ENCODE assay signal across 12 mouse cellular contexts in genomic region chr17:12037065-12037464, GRCm38 (mm10).
A peak's percentile ranks its signal among the peaks of the same experiment; 100 is the strongest.
DNase-seq lines count a peak whose midpoint lies in the region; ATAC-seq and TF ChIP-seq lines count a peak whose summit lies in the region.
"Had no signal": no experiment of that assay in that cellular context is flagged by ENCODE, and none has a peak within 500 bp of the region (broad histone marks: within the 10 kb centered on the region; RNA-seq: fewer than 3 reads in every experiment).

No protein-coding gene starts in this region.

- TF ChIP-seq POLR2A in MEL (IDR thresholded peaks at IDR 0.05; ENCODE audit: control insufficient read depth in 1 of 2, insufficient read depth in 1 of 2, low read depth in 1 of 2, low read length in 2 of 2, poor library complexity in 1 of 2), result no peak; a peak in 1 of 4 replicates

- H3K4me1 ChIP-seq in heart, embryonic 11.5 days (ENCODE audit: control insufficient read depth, insufficient read depth, low read length), result 0 out of 2 replicates have a peak, but pooled peaks cover 3% of the 10 kb centered on the region
- H3K4me1 ChIP-seq in MEL (ENCODE audit: control insufficient read depth in 1 of 2, insufficient read depth in 2 of 2, low read length in 2 of 2), result peaks cover 0 to 21% of the 10 kb centered on the region in 2 experiments; a peak in 2 of 4 replicates
- H3K4me1 ChIP-seq in liver, postnatal 0 days (ENCODE audit: insufficient read depth), result peaks cover 14% of the 10 kb centered on the region; the same call in 1 of the 2 replicates

- H3K79me2 ChIP-seq in MEL (ENCODE audit: control insufficient read depth, insufficient read depth, low read length, poor library complexity), result no peaks in the 10 kb centered on the region

- 0 out of 2 replicates have a peak, but pooled peaks cover 3% of the 10 kb centered on the region for H3K27me3 ChIP-seq in heart, embryonic 11.5 days (ENCODE audit: control insufficient read depth, insufficient read depth, low read length)
- H3K27me3 ChIP-seq in MEL (ENCODE audit: control insufficient read depth in 1 of 2, insufficient read depth in 2 of 2, low read length in 2 of 2), result no peaks in the 10 kb centered on the region
- peaks cover 3% of the 10 kb centered on the region; the same call in 1 of the 2 replicates for H3K27me3 ChIP-seq in liver, postnatal 0 days (ENCODE audit: insufficient read depth, low read length)

- no peak overlapping the region; the same call in 1 of the 2 replicates for H3K4me2 ChIP-seq in heart, embryonic 11.5 days
- H3K4me2 ChIP-seq in liver, postnatal 0 days (ENCODE audit: low read depth, low read length), result peak overlapping the region; percentile 64

- H3K9me3 ChIP-seq in heart, embryonic 11.5 days (replicated peaks; ENCODE audit: control insufficient read depth, low read length), result no peaks in the 10 kb centered on the region
- no peaks in the 10 kb centered on the region for H3K9me3 ChIP-seq in MEL (replicated peaks; ENCODE audit: insufficient read depth, low read length)
- no peaks in the 10 kb centered on the region for H3K9me3 ChIP-seq in liver, postnatal 0 days (ENCODE audit: low read length)
- H3K9me3 ChIP-seq: midbrain, embryonic 10.5 days had no signal

- no peak overlapping the region for H3K4me3 ChIP-seq in heart, embryonic 11.5 days (ENCODE audit: low read depth, low read length)
- no peak overlapping the region for H3K4me3 ChIP-seq in MEL (ENCODE audit: control insufficient read depth in 1 of 2, insufficient read depth in 1 of 2, low read depth in 2 of 2, low read length in 2 of 2)
- peak overlapping the region; percentile 19; the same call in 1 of the 2 replicates for H3K4me3 ChIP-seq in liver, postnatal 0 days (ENCODE audit: low read depth, low read length)
- H3K4me3 ChIP-seq: midbrain, embryonic 10.5 days had no signal

- 67% methylated on average over 5 of the region's 5 CpGs for WGBS in heart, embryonic 11.5 days (ENCODE audit: insufficient replicate concordance)
- WGBS in liver, postnatal 0 days (ENCODE audit: insufficient replicate concordance), result 44% methylated on average over 5 of the region's 5 CpGs

- peak; percentile 97 to 98 for TF ChIP-seq EP300 in MEL (IDR thresholded peaks at IDR 0.05; ENCODE audit: low read depth in 1 of 2, low read length in 2 of 2)
- TF ChIP-seq EP300 in liver, postnatal 0 days (IDR thresholded peaks at IDR 0.05; ENCODE audit: low read depth), result peak; percentile 92

- no peaks in the 10 kb centered on the region for H3K36me3 ChIP-seq in heart, embryonic 11.5 days (ENCODE audit: control insufficient read depth, insufficient read depth, low read length)
- H3K36me3 ChIP-seq in MEL (ENCODE audit: control insufficient read depth in 1 of 2, insufficient read depth in 2 of 2, low read length in 2 of 2), result peaks cover 0 to 10% of the 10 kb centered on the region in 2 experiments; a peak in 2 of 4 replicates
- no peaks in the 10 kb centered on the region for H3K36me3 ChIP-seq in liver, postnatal 0 days (replicated peaks; ENCODE audit: insufficient read depth, low read length)
- H3K36me3 ChIP-seq: midbrain, embryonic 10.5 days had no signal

- no peak for DNase-seq in heart, adult 9 months (ENCODE audit: low spot score in 2 of 2)
- DNase-seq in MEL (ENCODE audit: low read depth, low spot score) (peak; percentile 97), MN1 (ENCODE audit: low spot score) (no peak)
- DNase-seq in induced T-regulatory cell, adult 2 months (ENCODE audit: low read depth), result peak; percentile 23
- peak; percentile 64 for DNase-seq in liver, postnatal 0 days
- DNase-seq in natural killer cell, adult 2 months (ENCODE audit: low spot score in 2 of 2), result no peak
- DNase-seq: B cell, adult 2 months; cerebellum, adult 11 months; left cerebral cortex, postnatal 4 days had no signal

- peak; percentile 72 for ATAC-seq in heart, embryonic 11.5 days (replicated peaks; ENCODE audit: insufficient number of reproducible peaks, low FRiP score, low TSS enrichment)
- ATAC-seq in liver, postnatal 0 days, result peak; percentile 90
- ATAC-seq in activated CD4-positive, CD25-positive, alpha-beta regulatory T cell, adult 4 months, result no peak

- H3K9ac ChIP-seq in heart, embryonic 11.5 days (ENCODE audit: low read depth, low read length), result no peak overlapping the region
- H3K9ac ChIP-seq in MEL (ENCODE audit: control insufficient read depth, low read depth, low read length, poor library complexity, severe bottlenecking), result peak overlapping the region; percentile 18; the same call in 1 of the 2 replicates
- H3K9ac ChIP-seq in liver, postnatal 0 days (replicated peaks), result peak overlapping the region; percentile 39

- no peak for TF ChIP-seq RAD21 in MEL (IDR thresholded peaks at IDR 0.05; ENCODE audit: low read depth, low read length)

- TF ChIP-seq CTCF in MEL (IDR thresholded peaks at IDR 0.05 in 2 of 3, conservative IDR thresholded peaks at IDR 0.05 in 1 of 3; ENCODE audit: control insufficient read depth in 1 of 3, insufficient read depth in 1 of 3, low read depth in 2 of 3, low read length in 3 of 3, poor library complexity in 1 of 3, severe bottlenecking in 1 of 3), result no peak
- TF ChIP-seq CTCF in liver, postnatal 0 days (IDR thresholded peaks at IDR 0.05; ENCODE audit: low read depth), result no peak

- H3K27ac ChIP-seq in heart, embryonic 11.5 days (ENCODE audit: low read depth, low read length), result peak overlapping the region; percentile 32; the same call in 1 of the 2 replicates
- H3K27ac ChIP-seq in MEL (ENCODE audit: control insufficient read depth, low read depth, low read length), result peak overlapping the region; percentile 90
- peak overlapping the region; percentile 80 for H3K27ac ChIP-seq in liver, postnatal 0 days (ENCODE audit: low read depth)
- H3K27ac ChIP-seq: midbrain, embryonic 10.5 days had no signal

TF ChIP-seq in MEL, 35 proteins besides CTCF, POLR2A, EP300 and RAD21:
- TF ChIP-seq TBP (IDR thresholded peaks at IDR 0.05; ENCODE audit: low read depth, low read length) (peak; percentile 56), SIN3A (IDR thresholded peaks at IDR 0.05; ENCODE audit: low read length) (peak; percentile 93), ETS1 (IDR thresholded peaks at IDR 0.05; ENCODE audit: low read depth, low read length) (peak; percentile 97), ZC3H11A (IDR thresholded peaks at IDR 0.05; ENCODE audit: low read depth, low read length) (no peak), MYC (IDR thresholded peaks at IDR 0.05; ENCODE audit: low read depth, low read length) (peak; percentile 88), TCF12 (IDR thresholded peaks at IDR 0.05; ENCODE audit: low read depth, low read length) (peak; percentile 95), GATA1 (IDR thresholded peaks at IDR 0.05; ENCODE audit: low read depth, low read length) (peak; percentile 93), MAX (IDR thresholded peaks at IDR 0.05; ENCODE audit: low read length) (peak; percentile 81), MAFK (IDR thresholded peaks at IDR 0.05; ENCODE audit: borderline replicate concordance, low read depth, low read length) (peak; percentile 74; the same call in 1 of the 2 replicates), TAL1 (IDR thresholded peaks at IDR 0.05; ENCODE audit: low read length) (peak; percentile 99), RCOR1 (IDR thresholded peaks at IDR 0.05; ENCODE audit: low read depth, low read length) (peak; percentile 92), HCFC1 (IDR thresholded peaks at IDR 0.05; ENCODE audit: low read depth, low read length) (no peak), E2F4 (IDR thresholded peaks at IDR 0.05; ENCODE audit: borderline replicate concordance, low read depth, low read length) (no peak), BHLHE40 (IDR thresholded peaks at IDR 0.05; ENCODE audit: borderline replicate concordance, low read depth, low read length) (peak; percentile 93), CHD2 (IDR thresholded peaks at IDR 0.05; ENCODE audit: low read length) (no peak), USF2 (IDR thresholded peaks at IDR 0.05; ENCODE audit: borderline replicate concordance in 1 of 2, insufficient read depth in 1 of 2, low read depth in 1 of 2, low read length in 2 of 2) (no peak)

Comparison
In these comparisons a context has a peak if more than half of its experiments do, and no peak if none do; other contexts are left out.
1. H3K27ac ChIP-seq: peak in every context shown above with its lines; median percentile 90 in MEL; 80 in liver, postnatal 0 days; 32 in heart, embryonic 11.5 days.
2. DNase-seq: peak in MEL (single experiment), induced T-regulatory cell, adult 2 months (single experiment) and liver, postnatal 0 days (single experiment); none in heart, adult 9 months (0 of 2), MN1 (single experiment) and natural killer cell, adult 2 months (0 of 2).